Mouse (Mus musculus) lung, adult 2 months (tissue): ENCODE data around the gene Vmn2r76. TPM values are rescaled to one million over a fixed set of nuclear protein-coding genes. Genes with fewer than 3 reads are reported as not detected.
"Not testable (repeated sequence)": the region's sequence is repeated elsewhere in the genome, so short reads cannot be mapped to it uniquely, and the experiment has no call there.

Experiments
- DNase-seq: peaks from one replicate; pipeline ENCODE4 v3.0.0; 2022
- H3K4me1 ChIP-seq: fragments of 200-500 bp; 2 replicates; pipeline ENCODE4 v1.6.1; 2011; ENCODE audit warnings: low read length; ENCODE audit not compliant: control insufficient read depth, insufficient read depth
- H3K4me3 ChIP-seq: fragments of 200-500 bp; replicated peaks from 2 replicates; pipeline ENCODE3; 2011; ENCODE audit warnings: low read depth, mild to moderate bottlenecking, control low read depth, low read length; ENCODE audit errors: extremely low read depth
- CTCF ChIP-seq: fragments of 200-500 bp; IDR thresholded peaks from 2 replicates; pipeline ENCODE4 v1.5.1; 2011; ENCODE audit warnings: mild to moderate bottlenecking, low read length, control low read depth; ENCODE audit not compliant: insufficient read depth
- POLR2A ChIP-seq: fragments of 200-500 bp; IDR thresholded peaks from 2 replicates; pipeline ENCODE4 v1.6.1; 2011; ENCODE audit warnings: low read depth, mild to moderate bottlenecking, control low read depth, low read length, borderline replicate concordance; ENCODE audit errors: extremely low read depth
- WGBS: fragments of 180-500 bp; shearing (Covaris S2); methylation state at CpG from one replicate; pipeline ENCODE4 v1.1.7; 2018; 5-methylcytosine and 5-hydroxymethylcytosine counted together
- polyA plus RNA-seq: library from polyadenylated mRNA; depleted of rRNA; stranded (reverse); fragments of >200 nt; gene quantifications from 2 replicates; pipeline ENCODE4 v1.2.3, GENCODE M21; 2012; rRNA removed

Gene Vmn2r76
- not detected in 2 replicates for polyA plus RNA-seq

DNA sequence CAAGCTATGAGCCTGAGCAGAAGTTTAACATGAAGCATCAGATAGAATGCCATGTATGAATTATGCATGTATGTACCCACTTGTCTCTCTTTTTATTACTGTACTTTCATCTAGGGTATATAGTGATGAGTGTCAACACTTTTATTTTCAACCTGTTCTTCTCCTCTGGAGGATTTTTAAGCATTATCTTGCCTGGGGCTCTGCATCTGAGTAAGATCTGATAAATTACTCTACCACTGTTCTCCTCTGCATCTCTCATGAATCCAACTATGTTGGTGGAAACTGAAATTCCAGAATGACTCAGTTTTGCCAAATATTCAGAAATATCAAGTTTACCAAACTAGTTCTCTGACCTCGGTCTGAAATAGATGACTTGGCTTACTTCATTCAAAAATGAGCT lies at the start of gene Vmn2r76:
Vmn2r76 (minus strand) TSS at position 101 of the 400 bp plus-strand sequence.
- WGBS: 48% methylated on average over 1 of the region's 1 CpGs
- TF ChIP-seq CTCF (no peak), POLR2A (no peak)
- no peak within 1 kb of the TSS for H3K4me3 ChIP-seq
- DNase-seq: no peak
- no peaks in the 10 kb centered on the region for H3K4me1 ChIP-seq

- 55% methylated on average over 1 of the region's 1 CpGs for WGBS
- DNase-seq: no peak
- no peak within 1 kb of the TSS for H3K4me3 ChIP-seq
- TF ChIP-seq CTCF (no peak), POLR2A (no peak)
- H3K4me1 ChIP-seq: no peaks in the 10 kb centered on the region
These were observed 31.0 kb upstream of the Vmn2r76 start, which contains the start of gene Olfr310 for GRCm38 (mm10) chr7:86277072-86277471. Olfr310 (minus strand) TSS chr7:86277172.

DNA sequence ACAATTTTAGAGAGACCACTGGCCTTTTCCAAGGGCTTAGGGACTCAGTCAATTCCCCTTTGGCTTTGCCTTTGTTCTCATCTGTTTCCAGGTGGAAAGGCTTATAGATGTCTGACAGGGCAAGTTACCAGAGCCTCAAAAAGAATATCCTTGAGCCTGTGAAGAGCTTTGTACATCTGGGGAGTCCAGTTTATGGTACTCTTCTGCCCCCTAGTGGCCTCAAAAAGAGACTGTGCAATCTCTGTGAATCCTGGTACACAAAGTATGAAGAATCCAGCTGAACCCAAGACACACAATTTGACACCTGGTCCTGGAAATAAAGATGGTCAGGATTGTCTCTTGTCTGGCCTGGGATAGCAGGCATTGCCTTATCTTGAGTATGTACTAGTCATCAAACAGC lies 34.8 kb downstream of the Vmn2r76 start:
- H3K4me3 ChIP-seq: no peak overlapping the region
- no peaks in the 10 kb centered on the region for H3K4me1 ChIP-seq
- no peak for DNase-seq
- TF ChIP-seq POLR2A (no peak), CTCF (no peak)

GRCm38 (mm10) chr7:86171678-86172077 lies 74.4 kb downstream of the Vmn2r76 start, which contains the start of gene Vmn2r75:
Vmn2r75 (minus strand) TSS chr7:86171778.
- DNase-seq, H3K4me3 ChIP-seq, H3K4me1 ChIP-seq: not testable (repeated sequence)
- 41% methylated on average over 1 of the region's 1 CpGs for WGBS

Other genes with a start within 250 kb of the Vmn2r76 start
- gene Vmn2r75, start 74.5 kb downstream of the Vmn2r76 start, polyA plus RNA-seq: not detected in 2 replicates
- not detected in 2 replicates for gene Olfr310, start 30.9 kb upstream of the Vmn2r76 start, polyA plus RNA-seq
- gene Olfr309, start 67.4 kb upstream of the Vmn2r76 start, polyA plus RNA-seq: not detected in 2 replicates
- gene Olfr308, start 79.3 kb upstream of the Vmn2r76 start, polyA plus RNA-seq: not detected in 2 replicates
- not detected in 2 replicates for gene Olfr307, start 91.3 kb upstream of the Vmn2r76 start, polyA plus RNA-seq
- gene Olfr305, start 120.6 kb upstream of the Vmn2r76 start, polyA plus RNA-seq: not detected in 2 replicates
- not detected in 2 replicates for gene Olfr304, start 140.3 kb upstream of the Vmn2r76 start, polyA plus RNA-seq
- gene Olfr303, start 151.5 kb upstream of the Vmn2r76 start, polyA plus RNA-seq: not detected in 2 replicates
- not detected in 2 replicates for gene Olfr301, start 157.5 kb upstream of the Vmn2r76 start, polyA plus RNA-seq
- gene Olfr299, start 213.6 kb upstream of the Vmn2r76 start, polyA plus RNA-seq: not detected in 2 replicates
- gene Olfr298, start 246.2 kb upstream of the Vmn2r76 start, polyA plus RNA-seq: not detected in 2 replicates